9 mouse cellular contexts compared by ENCODE assay signal in genomic region chr14:119099570-119099891, GRCm38 (mm10). TPM values are rescaled to one million over a fixed set of nuclear protein-coding genes. Genes with fewer than 3 reads are reported as not detected.
DNase-seq lines count a peak whose midpoint lies in the region; ATAC-seq and TF ChIP-seq lines count a peak whose summit lies in the region.
"Had no signal": no experiment of that assay in that cellular context is flagged by ENCODE, and none has a peak within 500 bp of the region (broad histone marks: within the 10 kb centered on the region; RNA-seq: fewer than 3 reads in every experiment).

No protein-coding gene starts in this region.

- no peaks in the 10 kb centered on the region for H3K9me3 ChIP-seq in liver, embryonic 13.5 days (replicated peaks)

- H3K4me3 ChIP-seq in gastrocnemius, adult 2 months, result peak overlapping the region; percentile 93
- H3K4me3 ChIP-seq in thymus, adult 2 months (ENCODE audit: control insufficient read depth, insufficient read depth, low read length), result peak overlapping the region; percentile 17
- peak overlapping the region; percentile 61 for H3K4me3 ChIP-seq in liver, embryonic 13.5 days (replicated peaks)

- peak; percentile 51 for ATAC-seq in liver, embryonic 13.5 days (ENCODE audit: low read depth)

- no peak for TF ChIP-seq CTCF in gastrocnemius, adult 2 months (IDR thresholded peaks at IDR 0.05)
- TF ChIP-seq CTCF in thymus, adult 2 months (IDR thresholded peaks at IDR 0.05; ENCODE audit: borderline replicate concordance, control insufficient read depth, extremely low read depth, insufficient read depth, low read length, poor library complexity), result no peak

- peaks cover 6% of the 10 kb centered on the region; the same call in 1 of the 2 replicates for H3K27me3 ChIP-seq in thymus, adult 2 months (ENCODE audit: control insufficient read depth, insufficient read depth, low read length)
- H3K27me3 ChIP-seq in liver, embryonic 13.5 days, result peaks cover 27% of the 10 kb centered on the region

- intact Hi-C loops in gastrocnemius, adult 2 months (cut with DNase I), result no loop called here

- TF ChIP-seq POLR2A in thymus, adult 2 months (IDR thresholded peaks at IDR 0.05; ENCODE audit: control insufficient read depth, extremely low read depth, insufficient read depth, low read length, poor library complexity), result no peak

- H3K36me3 ChIP-seq in thymus, adult 2 months (ENCODE audit: control insufficient read depth, insufficient read depth, low read length), result no peaks in the 10 kb centered on the region
- no peaks in the 10 kb centered on the region for H3K36me3 ChIP-seq in liver, embryonic 13.5 days

- no peaks in the 10 kb centered on the region for H3K4me1 ChIP-seq in thymus, adult 2 months (replicated peaks; ENCODE audit: control insufficient read depth, insufficient read depth, low read length)
- H3K4me1 ChIP-seq in liver, embryonic 13.5 days (replicated peaks), result no peaks in the 10 kb centered on the region

- no peak for DNase-seq in gastrocnemius, adult 2 months
- DNase-seq in gastrocnemius, adult 18-20 months (ENCODE audit: low spot score), result no peak
- no peak for DNase-seq in thymus, adult 2 months
- no peak for DNase-seq in thymus, adult 18-20 months
- no peak for DNase-seq in liver, embryonic 13.5 days
- no peak for DNase-seq in T-cell, adult 2 months (ENCODE audit: low spot score)
- DNase-seq in adrenal gland, postnatal 25 days, result no peak
- DNase-seq in frontal cortex, postnatal 36 days (ENCODE audit: low spot score in 2 of 2), result no peak
- DNase-seq: B cell, adult 2 months had no signal

- WGBS in thymus, adult 2 months, result 22% methylated on average over 13 of the region's 13 CpGs
- WGBS in liver, embryonic 13.5 days (ENCODE audit: insufficient replicate concordance), result 5% methylated on average over 13 of the region's 13 CpGs

- peak overlapping the region; percentile 63 for H3K4me2 ChIP-seq in liver, embryonic 13.5 days

- peak overlapping the region; percentile 64 for H3K27ac ChIP-seq in gastrocnemius, adult 2 months
- no peak overlapping the region for H3K27ac ChIP-seq in thymus, adult 2 months (ENCODE audit: control insufficient read depth, insufficient read depth, low read length)
- H3K27ac ChIP-seq in liver, embryonic 13.5 days, result no peak overlapping the region

- H3K9ac ChIP-seq in liver, embryonic 13.5 days, result peak overlapping the region; percentile 58; the same call in 1 of the 2 replicates

RNA-seq across cellular contexts. Expression of gene Uggt2, which starts 0.3 kb away (rescaled TPM):
- 1 to 10 TPM; 7.1 to 7.5 TPM for total RNA-seq in gastrocnemius, adult 2 months (2021)
- total RNA-seq in gastrocnemius, adult 18-20 months (2021), result 1 to 10 TPM; 6.1 to 8.7 TPM
- 0.55 and 0.84 TPM in 2 replicates for polyA plus RNA-seq in thymus, adult 2 months (2012; rRNA removed)
- polyA plus RNA-seq in liver, embryonic 13.5 days (2015; fragmentation: Nextera tagmentation; extraction: Ambion mirVana), result 1.4 and 1.9 TPM in 2 replicates
- 12.1 and 15.4 TPM in 2 replicates for total RNA-seq in adrenal gland, postnatal 25 days (2021)

RNA-seq across cellular contexts. Expression of gene Hs6st3, which starts 38.6 kb away (rescaled TPM):
- total RNA-seq in gastrocnemius, adult 2 months (2021), result not detected
- total RNA-seq in gastrocnemius, adult 18-20 months (2021), result under 1 TPM; 0.12 to 0.21 TPM
- 0.05 TPM in 1 of 2 replicates, not detected in the other for polyA plus RNA-seq in thymus, adult 2 months (2012; rRNA removed)
- not detected in 2 replicates for polyA plus RNA-seq in liver, embryonic 13.5 days (2015; fragmentation: Nextera tagmentation; extraction: Ambion mirVana)
- total RNA-seq in adrenal gland, postnatal 25 days (2021), result 2.2 and 3.2 TPM in 2 replicates

Comparison
In these comparisons a context has a peak if more than half of its experiments do, and no peak if none do; other contexts are left out.
1. H3K4me3 ChIP-seq: peak in every context shown above with its lines; median percentile 93 in gastrocnemius, adult 2 months; 61 in liver, embryonic 13.5 days; 17 in thymus, adult 2 months.